Mouse (Mus musculus) forebrain, embryonic 11.5 days (tissue): Measurements from ENCODE around the gene Hist1h4f. TPM values are rescaled to one million over a fixed set of nuclear protein-coding genes. Genes with fewer than 3 reads are reported as not detected.
"Not testable (repeated sequence)": the region's sequence is repeated elsewhere in the genome, so short reads cannot be mapped to it uniquely, and the experiment has no call there.

Experiments used
- ATAC-seq: fragments of 200-750 bp; cut with Nextera tagmentation; replicated peaks from 2 replicates; pipeline ENCODE4 v1.8.0; 2017; ENCODE audit warnings: moderate TSS enrichment; ENCODE audit not compliant: low FRiP score
- DNase-seq: peaks from one replicate; pipeline ENCODE4 v3.0.0-alpha.2; 2017; ENCODE audit warnings: low spot score
- H3K27ac ChIP-seq: fragments of 300-500 bp; sonication (generic); 2 replicates; pipeline ENCODE4 v1.5.1; 2014; ENCODE audit warnings: low read depth, low read length
- H3K27me3 ChIP-seq: fragments of 300-500 bp; sonication (generic); 2 replicates; pipeline ENCODE4 v1.6.1; 2014; ENCODE audit warnings: mild to moderate bottlenecking, low read length, mixed read lengths; ENCODE audit not compliant: control insufficient read depth, insufficient read depth
- H3K36me3 ChIP-seq: fragments of 300-500 bp; sonication (generic); 2 replicates; pipeline ENCODE4 v1.6.1; 2014; ENCODE audit warnings: mild to moderate bottlenecking, low read length, moderate library complexity, mixed read lengths; ENCODE audit not compliant: control insufficient read depth, insufficient read depth
- H3K4me1 ChIP-seq: fragments of 300-500 bp; sonication (generic); replicated peaks from 2 replicates; pipeline ENCODE4 v1.6.1; 2014; ENCODE audit warnings: low read length, mixed read lengths; ENCODE audit not compliant: control insufficient read depth, insufficient read depth
- H3K4me2 ChIP-seq: fragments of 300-500 bp; sonication (generic); 2 replicates; pipeline ENCODE4 v1.6.1; 2014; ENCODE audit warnings: low read depth, mild to moderate bottlenecking, low read length, moderate library complexity, mixed read lengths; ENCODE audit not compliant: severe bottlenecking
- H3K4me3 ChIP-seq: fragments of 300-500 bp; sonication (generic); 2 replicates; pipeline ENCODE4 v1.5.1; 2014; ENCODE audit warnings: low read depth, low read length
- H3K9ac ChIP-seq: fragments of 300-500 bp; sonication (generic); 2 replicates; pipeline ENCODE4 v1.6.1; 2014; ENCODE audit warnings: low read length
- H3K9me3 ChIP-seq: fragments of 300-500 bp; sonication (generic); 2 replicates; pipeline ENCODE4 v1.6.1; 2016; ENCODE audit warnings: low read length, mixed read lengths; ENCODE audit not compliant: control insufficient read depth
- WGBS: fragments of 180-500 bp; shearing (Covaris S2); extraction: QIAGEN DNeasy Blood & Tissue Kit; methylation state at CpG from one replicate; pipeline ENCODE4 v1.1.7; 2014; 5-methylcytosine and 5-hydroxymethylcytosine counted together
- polyA plus RNA-seq: library from polyadenylated mRNA; unstranded; fragments of >200 nt; fragmentation: Nextera tagmentation; extraction: Ambion mirVana; gene quantifications from 2 replicates; pipeline ENCODE4 v1.2.1, GENCODE M21; 2014

The Hist1h4f gene
- polyA plus RNA-seq, 1 experiment from 2014 or later, result 1.2 TPM

DNA sequence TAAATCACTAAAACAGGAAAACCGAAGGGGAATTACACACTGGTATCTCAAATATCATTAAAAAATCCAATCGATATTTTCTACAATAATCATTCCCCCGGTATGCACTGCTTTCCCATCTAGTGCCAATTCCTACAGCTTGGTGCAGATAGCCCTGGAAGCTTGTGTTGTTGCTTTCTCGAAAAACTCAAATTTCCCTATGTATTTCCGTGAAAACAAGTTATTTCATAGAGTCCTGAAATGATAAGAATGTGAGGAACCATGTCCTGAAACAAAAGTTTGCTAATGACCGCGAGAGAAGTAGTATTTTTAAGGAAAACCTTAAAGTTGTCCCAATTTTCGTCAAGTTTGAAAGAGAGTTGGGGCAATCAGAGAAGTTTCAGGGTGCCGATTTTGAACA, 2.9 kb upstream of the Hist1h4f start:
- Histone ChIP-seq H3K9ac (peak overlapping the region; percentile 94), H3K9me3 (no peaks in the 10 kb centered on the region), H3K27ac (peak overlapping the region; percentile 100), H3K4me3 (peak overlapping the region; percentile 59), H3K4me2 (peak overlapping the region; percentile 90; the same call in 1 of the 2 replicates), H3K36me3 (no peaks in the 10 kb centered on the region), H3K27me3 (no peaks in the 10 kb centered on the region), H3K4me1 (peaks cover 2% of the 10 kb centered on the region; the same call in 1 of the 2 replicates)
- WGBS, result 27% methylated on average over 9 of the region's 9 CpGs
- no peak for ATAC-seq
- DNase-seq, result no peak

DNA sequence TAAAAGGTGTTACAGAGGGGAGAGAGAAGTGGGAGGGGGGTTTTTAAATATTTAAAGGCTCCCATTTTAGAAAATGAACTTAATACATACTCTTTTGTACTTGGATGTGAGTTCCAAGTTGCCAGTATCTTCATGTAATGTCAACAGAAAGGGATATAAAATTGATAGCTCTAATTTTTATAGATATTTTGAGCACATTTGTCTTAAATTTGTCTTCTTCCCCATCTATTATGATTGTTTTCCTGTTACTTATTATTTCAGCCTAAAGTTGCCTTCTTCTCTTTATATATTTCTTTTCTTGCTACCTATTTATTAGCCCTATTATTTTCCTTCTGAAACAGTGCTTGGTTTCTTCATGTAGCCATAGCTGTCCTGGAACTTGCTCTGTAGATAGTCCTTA, 1.5 kb upstream of the Hist1h4f start, which contains the start of gene Hist1h1d:
Hist1h1d (plus strand) TSS at position 301 of the 400 bp plus-strand sequence.
- H3K4me1 ChIP-seq, result peaks cover 2% of the 10 kb centered on the region; the same call in 1 of the 2 replicates
- no peak within 1 kb of the TSS for H3K4me3 ChIP-seq
- H3K9me3 ChIP-seq, result no peaks in the 10 kb centered on the region
- no peak within 1 kb of the TSS; the same call in 1 of the 2 replicates for H3K4me2 ChIP-seq
- H3K9ac ChIP-seq, result no peak within 1 kb of the TSS; the same call in 1 of the 2 replicates
- no peak for ATAC-seq
- no peak for DNase-seq
- peak within 1 kb of the TSS; percentile 100 for H3K27ac ChIP-seq
- no peaks in the 10 kb centered on the region for H3K27me3 ChIP-seq
- no peaks in the 10 kb centered on the region for H3K36me3 ChIP-seq

DNA sequence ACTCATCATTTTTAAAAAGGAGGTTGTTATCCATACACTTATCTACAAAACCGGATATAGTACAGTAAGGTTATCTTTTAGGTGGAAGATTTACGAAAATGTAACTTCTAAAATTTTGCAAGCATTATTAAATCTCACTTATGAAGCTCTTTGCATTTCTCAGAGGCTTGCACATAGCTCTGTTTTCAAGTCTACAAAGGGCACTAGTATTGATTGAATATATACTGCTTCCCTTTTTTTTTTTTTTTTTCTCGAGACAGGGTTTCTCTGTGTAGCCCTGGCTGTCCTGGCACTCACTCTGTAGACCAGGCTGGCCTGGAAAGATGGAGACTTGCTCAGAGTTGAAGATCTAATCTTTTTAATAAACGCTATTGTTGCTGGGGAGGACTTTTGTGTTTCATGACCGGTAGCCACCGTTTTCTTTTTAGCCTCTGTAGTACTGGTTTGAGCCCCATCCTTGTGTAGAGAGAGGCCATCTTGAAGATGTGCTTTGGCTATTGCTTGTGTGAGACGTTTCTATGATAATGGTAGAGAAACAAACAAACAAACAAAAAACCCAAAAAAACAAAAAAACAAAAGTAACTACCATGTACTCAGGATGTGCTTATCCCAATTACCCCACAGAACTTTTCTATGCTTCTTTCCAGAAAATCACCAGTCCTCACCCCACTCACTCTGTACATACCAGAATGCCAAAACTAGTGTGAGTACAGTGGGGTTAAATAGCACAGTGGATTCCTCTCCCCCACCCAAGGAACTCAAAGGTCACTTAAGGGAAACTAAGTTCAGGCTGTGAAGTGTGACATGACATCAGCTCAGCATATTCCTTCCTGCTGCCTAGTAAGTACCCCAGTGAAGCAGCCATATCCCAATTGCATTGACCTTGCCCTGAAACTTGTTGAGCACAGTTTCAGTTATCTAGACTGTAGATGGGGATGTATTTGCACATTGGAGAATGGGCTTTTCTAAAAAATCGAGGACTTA, 775 bp upstream of the Hist1h4f start:
- no peaks in the 10 kb centered on the region for H3K9me3 ChIP-seq
- peak overlapping the region; percentile 71 for H3K9ac ChIP-seq
- no peaks in the 10 kb centered on the region for H3K27me3 ChIP-seq
- no peak for DNase-seq
- peak overlapping the region; percentile 55; the same call in 1 of the 2 replicates for H3K4me2 ChIP-seq
- peak overlapping the region; percentile 93 for H3K27ac ChIP-seq
- no peaks in the 10 kb centered on the region for H3K36me3 ChIP-seq
- 50% methylated on average over 8 of the region's 8 CpGs for WGBS
- H3K4me1 ChIP-seq, result peaks cover 2% of the 10 kb centered on the region; the same call in 1 of the 2 replicates
- ATAC-seq, result no peak
- H3K4me3 ChIP-seq, result peak overlapping the region; percentile 36

DNA sequence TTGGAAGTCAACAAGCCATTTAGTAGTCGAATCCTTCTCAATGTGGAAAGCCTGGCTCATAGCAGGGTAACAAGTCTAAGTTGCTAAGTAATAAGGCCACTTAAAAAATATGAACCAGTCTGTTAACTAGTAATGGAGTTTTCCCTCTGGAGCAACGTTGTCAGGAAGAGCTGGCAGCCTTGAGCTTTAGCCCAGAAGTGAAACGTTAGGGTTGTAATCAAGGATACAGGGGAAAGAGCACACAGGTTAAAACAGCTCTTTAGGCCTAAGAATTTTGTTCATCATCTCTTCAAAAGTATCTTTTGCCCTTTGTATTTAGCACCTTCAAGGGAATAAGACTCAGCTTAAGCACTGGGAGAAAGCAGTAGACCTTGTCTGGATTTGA, 695 bp downstream of the Hist1h4f start:
- no peaks in the 10 kb centered on the region for H3K27me3 ChIP-seq
- peak overlapping the region; percentile 71 for H3K9ac ChIP-seq
- H3K27ac ChIP-seq, result peak overlapping the region; percentile 93
- WGBS, result 8% methylated on average over 3 of the region's 3 CpGs
- DNase-seq (no peak), ATAC-seq (no peak)
- peak overlapping the region; percentile 36 for H3K4me3 ChIP-seq
- no peaks in the 10 kb centered on the region for H3K4me1 ChIP-seq
- H3K9me3 ChIP-seq, result no peaks in the 10 kb centered on the region
- peak overlapping the region; percentile 55 for H3K4me2 ChIP-seq
- H3K36me3 ChIP-seq, result no peaks in the 10 kb centered on the region

GRCm38 (mm10) chr13:23546694-23547093, 4.8 kb downstream of the Hist1h4f start:
- H3K4me1 ChIP-seq, result no peaks in the 10 kb centered on the region
- H3K9me3 ChIP-seq, result no peaks in the 10 kb centered on the region
- no peak overlapping the region for H3K9ac ChIP-seq
- no peak for DNase-seq
- no peaks in the 10 kb centered on the region for H3K27me3 ChIP-seq
- WGBS, result 87% methylated on average over 5 of the region's 5 CpGs
- H3K36me3 ChIP-seq, result no peaks in the 10 kb centered on the region
- no peak overlapping the region for H3K4me2 ChIP-seq
- H3K27ac ChIP-seq, result peak overlapping the region; percentile 62
- no peak for ATAC-seq
- no peak overlapping the region for H3K4me3 ChIP-seq

DNA sequence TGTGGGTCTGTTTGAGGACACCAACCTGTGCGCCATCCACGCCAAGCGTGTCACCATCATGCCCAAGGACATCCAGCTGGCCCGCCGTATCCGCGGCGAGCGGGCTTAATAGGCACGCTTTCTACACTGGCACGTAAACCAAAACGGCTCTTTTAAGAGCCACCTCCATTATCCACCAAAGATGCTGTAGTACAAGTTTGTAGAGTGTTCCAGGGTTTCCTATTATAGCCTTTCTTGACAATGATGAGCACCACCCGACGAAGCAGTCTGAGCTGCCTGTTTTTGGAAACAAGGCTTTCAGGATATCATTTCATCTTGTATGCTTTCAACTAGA, 6.7 kb downstream of the Hist1h4f start:
- not testable (repeated sequence) for H3K27me3 ChIP-seq, ATAC-seq, H3K4me1 ChIP-seq, H3K36me3 ChIP-seq, H3K27ac ChIP-seq, DNase-seq, H3K9me3 ChIP-seq
- peak overlapping the region; percentile 64 for H3K9ac ChIP-seq
- peak overlapping the region; percentile 37 for H3K4me3 ChIP-seq
- 0% methylated on average over 11 of the region's 14 CpGs for WGBS
- H3K4me2 ChIP-seq, result peak overlapping the region; percentile 38; the same call in 1 of the 2 replicates

- H3K27me3 ChIP-seq, result no peaks in the 10 kb centered on the region
- peak within 1 kb of the TSS; percentile 94 for H3K27ac ChIP-seq
- peak; percentile 94 for ATAC-seq
- WGBS, result under 1% methylated on average over 24 of the region's 45 CpGs
- H3K4me3 ChIP-seq, result peak within 1 kb of the TSS; percentile 40
- peak within 1 kb of the TSS; percentile 74 for H3K4me2 ChIP-seq
- peak; percentile 79 for DNase-seq
- no peaks in the 10 kb centered on the region for H3K9me3 ChIP-seq
- no peaks in the 10 kb centered on the region for H3K4me1 ChIP-seq
- peak within 1 kb of the TSS; percentile 68 for H3K9ac ChIP-seq
- no peaks in the 10 kb centered on the region for H3K36me3 ChIP-seq
Observed at GRCm38 (mm10) chr13:23543965-23544786, 7.3 kb downstream of the Hist1h4f start, which contains the start of gene Hist1h3f. Gene Hist1h3f, plus strand, starts transcription at chr13:23544052.

GRCm38 (mm10) chr13:23542999-23543607, 8.3 kb downstream of the Hist1h4f start, which contains the start of gene Hist1h2bh:
Gene Hist1h2bh, minus strand, starts transcription at chr13:23543392.
- H3K27me3 ChIP-seq, H3K36me3 ChIP-seq, H3K4me1 ChIP-seq, H3K9me3 ChIP-seq: not testable (repeated sequence)
- Histone ChIP-seq H3K4me2 (peak within 1 kb of the TSS; percentile 74), H3K4me3 (peak within 1 kb of the TSS; percentile 40), H3K27ac (peak within 1 kb of the TSS; percentile 94), H3K9ac (peak within 1 kb of the TSS; percentile 68)
- peak; percentile 80 for DNase-seq
- peak; percentile 93 for ATAC-seq
- WGBS, result under 1% methylated on average over 23 of the region's 42 CpGs
